Mouse (Mus musculus) lung, adult 2 months (tissue): Measurements from ENCODE around the gene Morc2a.

Experiments
- CTCF ChIP-seq: fragments of 200-500 bp; IDR thresholded peaks from 2 replicates; pipeline ENCODE4 v1.5.1; 2011; ENCODE audit warnings: mild to moderate bottlenecking, low read length, control low read depth; ENCODE audit not compliant: insufficient read depth
- POLR2A ChIP-seq: fragments of 200-500 bp; IDR thresholded peaks from 2 replicates; pipeline ENCODE4 v1.6.1; 2011; ENCODE audit warnings: low read depth, mild to moderate bottlenecking, control low read depth, low read length, borderline replicate concordance; ENCODE audit errors: extremely low read depth

- TF ChIP-seq POLR2A (no peak), CTCF (no peak)
Observed at GRCm38 (mm10) chr11:3735715-3736114, 86.7 kb downstream of the Morc2a start.
